Mouse (Mus musculus) adipocyte (in vitro differentiated cells): ENCODE measurements at regions not wholly inside any gene's neighbourhood (a gene's known extent, or its start where the extent isn't known, plus 50 kb on each side); places are given as distances from the start of the nearest gene placed in this dataset.
A peak's percentile ranks its signal among the peaks of the same experiment; 100 is the strongest.

Experiments used
- DNase-seq: peaks from one replicate; pipeline ENCODE4 v3.0.0-alpha.2; 2016; ENCODE audit warnings: low spot score

GRCm38 (mm10) chr12:45745697-45746096 is 671.2 kb upstream of the Stxbp6 start:
- DNase-seq = no peak

- no peak for DNase-seq
Measured at GRCm38 (mm10) chr12:45744619-45745018, 670.1 kb upstream of the Stxbp6 start.

- DNase-seq = peak; percentile 46
Measured at GRCm38 (mm10) chr12:45733661-45734060, 659.2 kb upstream of the Stxbp6 start.

GRCm38 (mm10) chr12:45724565-45725370 is 650.3 kb upstream of the Stxbp6 start:
- no peak for DNase-seq

GRCm38 (mm10) chr12:45711351-45711750 is 636.8 kb upstream of the Stxbp6 start:
- DNase-seq = no peak

GRCm38 (mm10) chr12:45710766-45711165 is 636.3 kb upstream of the Stxbp6 start:
- DNase-seq = no peak

- no peak for DNase-seq
Measured at GRCm38 (mm10) chr12:45689291-45689690, 614.8 kb upstream of the Stxbp6 start.

- no peak for DNase-seq
Measured at GRCm38 (mm10) chr12:45686765-45687164, 612.3 kb upstream of the Stxbp6 start.

GRCm38 (mm10) chr12:45672361-45672760 is 597.9 kb upstream of the Stxbp6 start:
- DNase-seq = no peak

GRCm38 (mm10) chr12:45671554-45671948 is 597.0 kb upstream of the Stxbp6 start:
- DNase-seq = no peak

GRCm38 (mm10) chr12:45670874-45671553 is 596.5 kb upstream of the Stxbp6 start:
- no peak for DNase-seq

GRCm38 (mm10) chr12:45670246-45670873 is 595.9 kb upstream of the Stxbp6 start:
- DNase-seq = no peak

GRCm38 (mm10) chr12:45659612-45660011 is 585.1 kb upstream of the Stxbp6 start:
- no peak for DNase-seq

GRCm38 (mm10) chr12:45656574-45656973 is 582.1 kb upstream of the Stxbp6 start:
- no peak for DNase-seq

- DNase-seq = no peak
Measured at GRCm38 (mm10) chr12:45648654-45649053, 574.1 kb upstream of the Stxbp6 start.

- DNase-seq = no peak
Measured at GRCm38 (mm10) chr12:45644180-45644579, 569.7 kb upstream of the Stxbp6 start.

GRCm38 (mm10) chr12:45622830-45623229 is 548.3 kb upstream of the Stxbp6 start:
- DNase-seq = no peak

- no peak for DNase-seq
Measured at GRCm38 (mm10) chr12:45620056-45620455, 545.5 kb upstream of the Stxbp6 start.

- DNase-seq = no peak
Measured at GRCm38 (mm10) chr12:45614509-45615150, 540.1 kb upstream of the Stxbp6 start.

GRCm38 (mm10) chr12:45614074-45614473 is 539.6 kb upstream of the Stxbp6 start:
- DNase-seq = no peak

GRCm38 (mm10) chr12:45599443-45599842 is 524.9 kb upstream of the Stxbp6 start:
- no peak for DNase-seq

- no peak for DNase-seq
Measured at GRCm38 (mm10) chr12:45597904-45598570, 523.5 kb upstream of the Stxbp6 start.
